Mouse (Mus musculus) cortical plate, adult 2 months (tissue): ENCODE results near the gene Tfap2c.

Experiments used
- CTCF ChIP-seq: fragments of 200-500 bp; IDR thresholded peaks from 2 replicates; pipeline ENCODE4 v1.5.1; 2011; ENCODE audit warnings: mild to moderate bottlenecking, control low read depth, low read length; ENCODE audit not compliant: insufficient read depth; ENCODE audit errors: extremely low read depth
- POLR2A ChIP-seq: fragments of 200-500 bp; IDR thresholded peaks from 2 replicates; pipeline ENCODE4 v1.6.1; 2011; ENCODE audit warnings: mild to moderate bottlenecking, low read length, control low read depth; ENCODE audit not compliant: insufficient read depth; ENCODE audit errors: extremely low read depth

GRCm38 (mm10) chr2:172583312-172583711 lies 33.9 kb downstream of the Tfap2c start:
- TF ChIP-seq POLR2A (no peak), CTCF (no peak)
